Mouse (Mus musculus) brain, embryonic 14.5 days (tissue): ENCODE data around the gene Hacd4. TPM values are rescaled to one million over a fixed set of nuclear protein-coding genes. Genes with fewer than 3 reads are reported as not detected.
A peak's percentile ranks its signal among the peaks of the same experiment; 100 is the strongest.
"Not testable (repeated sequence)": the region's sequence is repeated elsewhere in the genome, so short reads cannot be mapped to it uniquely, and the experiment has no call there.

Source experiments
- DNase-seq: peaks from one replicate; pipeline ENCODE4 v3.0.0-alpha.2; 2011; ENCODE audit warnings: low read depth
- CTCF ChIP-seq: fragments of 200-500 bp; IDR thresholded peaks from 2 replicates; pipeline ENCODE4 v1.5.1; 2012; ENCODE audit warnings: inconsistent platforms, mild to moderate bottlenecking, moderate library complexity, borderline replicate concordance; ENCODE audit not compliant: insufficient read depth, insufficient read length; ENCODE audit errors: extremely low read depth
- POLR2A ChIP-seq: fragments of 200-500 bp; IDR thresholded peaks from 2 replicates; pipeline ENCODE4 v1.6.1; 2012; ENCODE audit warnings: mild to moderate bottlenecking, inconsistent platforms, borderline replicate concordance; ENCODE audit not compliant: poor library complexity, insufficient read depth, insufficient read length, severe bottlenecking; ENCODE audit errors: extremely low read depth
- polyA plus RNA-seq: library from polyadenylated mRNA; depleted of rRNA; stranded (reverse); fragments of >200 nt; gene quantifications from 2 replicates; pipeline ENCODE4 v1.2.3, GENCODE M21; 2012

Gene Hacd4
- polyA plus RNA-seq, 1 experiment = 1.7 TPM

DNA sequence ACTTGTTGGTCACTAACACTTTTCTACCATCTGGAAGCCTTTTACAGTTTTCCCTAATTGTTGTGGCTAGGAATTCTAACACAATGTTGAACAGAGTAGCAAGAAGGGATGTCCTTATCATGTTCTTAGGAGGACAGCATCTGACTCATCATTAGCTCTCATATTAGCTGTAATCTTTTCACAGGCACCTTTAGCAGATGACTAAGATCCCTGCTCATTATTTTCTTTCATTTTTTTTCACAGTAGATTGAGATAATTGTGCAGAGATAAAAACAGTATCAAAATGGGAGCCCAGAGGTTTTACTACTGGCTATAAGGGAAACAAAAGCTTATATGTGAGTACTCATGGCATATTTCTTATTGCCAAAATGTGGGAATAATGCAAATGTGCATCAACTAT is 14.2 kb downstream of the Hacd4 start:
- TF ChIP-seq CTCF (no peak), POLR2A (no peak)
- DNase-seq = no peak

DNA sequence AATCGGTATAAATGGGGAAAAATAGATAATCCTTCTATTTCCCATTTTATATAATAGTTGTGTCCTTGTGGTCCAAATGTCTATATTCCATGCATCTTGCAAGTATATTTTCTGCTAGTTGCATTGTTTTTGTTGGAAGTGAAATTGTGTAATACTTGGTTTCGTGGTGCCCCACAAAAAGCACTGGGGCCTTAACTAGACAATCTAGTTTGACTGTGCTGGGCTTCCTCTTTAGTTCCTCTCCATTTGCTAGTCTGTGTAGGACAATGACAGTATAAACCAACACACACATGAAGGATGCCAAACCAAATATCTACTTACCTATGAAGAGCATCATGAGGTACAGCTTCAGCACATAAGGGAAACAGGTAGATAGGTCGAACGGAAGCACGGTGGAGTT is 19.4 kb downstream of the Hacd4 start:
- TF ChIP-seq POLR2A (no peak), CTCF (no peak)
- no peak for DNase-seq

DNA sequence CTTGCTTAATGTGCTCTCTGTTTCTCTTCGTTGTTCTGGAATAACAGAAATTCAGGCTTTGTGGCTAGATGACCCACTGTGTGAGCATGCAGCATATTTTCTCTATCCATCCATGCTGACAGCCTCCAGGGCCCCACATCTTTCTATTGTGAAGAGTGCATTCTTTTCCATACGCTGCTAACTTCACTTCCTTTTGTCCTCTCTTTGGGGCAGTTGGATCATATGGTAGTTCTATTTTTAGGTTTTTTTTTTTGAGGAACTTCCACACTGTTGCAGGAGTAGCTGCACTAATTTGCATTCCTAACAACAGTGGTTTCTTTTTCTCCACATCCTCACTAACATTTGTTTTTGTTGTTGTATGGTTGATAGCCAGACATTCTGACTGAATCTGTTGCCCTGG is 23.7 kb downstream of the Hacd4 start:
- TF ChIP-seq POLR2A (no peak), CTCF (no peak)
- peak; percentile 9 for DNase-seq

GRCm38 (mm10) chr4:88412331-88412730 is 26.4 kb downstream of the Hacd4 start:
- TF ChIP-seq POLR2A (no peak), CTCF (no peak)
- DNase-seq = no peak

DNA sequence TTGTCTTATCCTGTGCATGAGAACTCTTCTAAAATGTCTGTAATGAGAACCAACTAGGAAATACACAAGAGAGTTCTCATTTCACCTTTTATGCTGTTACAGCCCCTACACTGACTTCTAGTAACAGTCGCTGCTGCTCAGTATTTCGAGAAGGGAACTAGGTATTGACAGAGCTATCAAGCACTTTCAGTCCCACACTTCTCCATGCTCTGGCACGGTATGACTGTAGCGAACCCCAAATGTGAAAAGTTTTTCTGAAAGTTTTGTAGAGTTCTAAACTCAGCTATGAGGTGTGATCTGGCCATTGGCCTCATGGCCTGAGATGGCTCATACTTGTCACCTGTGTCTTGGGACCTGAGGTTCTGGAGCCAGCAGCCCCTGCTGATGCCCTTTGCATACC is 29.4 kb downstream of the Hacd4 start:
- no peak for DNase-seq
- TF ChIP-seq CTCF (no peak), POLR2A (no peak)

- peak; percentile 94 for DNase-seq
- TF ChIP-seq CTCF (no peak), POLR2A (no peak)
Measured at GRCm38 (mm10) chr4:88406887-88407696, 31.6 kb downstream of the Hacd4 start.

GRCm38 (mm10) chr4:88402884-88403283 is 35.8 kb downstream of the Hacd4 start:
- no peak for TF ChIP-seq POLR2A
- no peak for TF ChIP-seq CTCF
- DNase-seq = no peak

DNA sequence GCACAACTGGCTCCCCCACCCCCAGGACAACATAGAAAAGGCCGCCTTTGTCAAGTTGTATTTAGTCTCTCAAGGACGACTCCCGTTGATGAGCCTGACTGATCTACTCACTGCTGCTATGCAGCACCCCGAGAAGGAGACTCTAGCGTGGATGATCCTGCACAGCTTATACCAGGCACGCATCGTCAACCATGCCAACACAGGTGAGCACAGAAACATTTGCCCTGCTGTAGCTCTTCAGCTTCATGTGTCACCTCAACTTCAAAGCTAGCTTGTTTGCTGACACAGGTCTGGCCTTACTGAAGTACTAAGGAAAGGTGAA is 37.8 kb downstream of the Hacd4 start:
- no peak for TF ChIP-seq CTCF
- no peak for TF ChIP-seq POLR2A
- DNase-seq = no peak

DNA sequence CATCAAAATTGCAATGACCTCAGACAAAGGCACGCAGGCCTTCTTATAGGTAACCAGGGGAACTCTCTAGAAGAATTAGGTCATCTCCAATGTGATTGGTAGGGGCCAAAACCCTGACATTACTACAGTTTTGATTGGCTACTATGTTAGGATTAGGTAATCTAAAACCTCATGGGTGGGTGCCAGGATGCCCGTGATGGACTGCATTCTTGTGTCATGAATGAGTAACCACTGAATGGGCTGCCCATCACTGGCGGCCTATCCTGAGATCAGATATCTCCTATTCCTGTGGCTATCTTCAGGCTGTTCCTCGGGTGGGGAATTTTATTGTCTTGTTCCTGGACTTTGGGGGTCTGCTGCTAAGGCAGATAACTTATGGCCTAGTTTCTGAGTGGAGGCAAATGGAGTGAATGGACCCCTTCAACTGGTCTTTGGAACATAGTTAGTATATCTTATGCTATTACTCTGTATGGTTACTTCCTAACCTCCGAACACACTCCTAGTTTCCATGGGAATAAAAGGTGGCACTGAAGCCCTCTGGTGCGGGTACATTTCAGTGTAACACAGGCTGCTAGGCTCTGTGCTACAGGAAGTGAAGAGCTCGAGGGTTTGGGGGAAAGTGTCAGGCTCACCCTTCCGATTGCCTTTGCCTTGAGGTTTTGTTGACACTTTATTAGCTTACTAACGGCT is 38.3 kb downstream of the Hacd4 start:
- DNase-seq = peak; percentile 17
- TF ChIP-seq POLR2A (no peak), CTCF (no peak)

DNA sequence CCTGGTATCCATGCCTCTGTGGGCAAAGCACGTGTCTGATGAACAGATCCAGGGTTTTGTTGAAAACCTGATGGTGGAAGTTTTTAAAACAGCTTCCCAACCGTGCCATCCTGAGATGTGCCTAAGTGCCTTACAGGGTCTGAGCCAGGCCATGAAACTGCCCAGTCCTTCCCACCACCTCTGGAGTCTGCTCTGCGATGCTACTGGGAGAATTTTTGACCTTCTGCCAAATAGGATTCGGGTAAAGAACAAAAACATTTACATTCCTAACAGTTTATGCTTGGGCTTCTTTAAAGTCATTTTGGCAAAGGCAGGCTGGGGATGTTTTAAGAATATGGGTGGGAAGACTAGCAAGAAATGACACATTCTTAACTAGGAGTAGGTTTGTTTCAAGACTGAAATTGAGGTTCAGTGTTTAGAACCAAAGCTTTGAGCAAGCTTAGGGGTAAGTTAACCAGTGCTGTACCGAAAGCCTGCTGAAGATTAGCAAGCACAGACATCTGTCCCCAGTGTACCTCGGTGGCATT is 41.7 kb downstream of the Hacd4 start:
- no peak for DNase-seq
- TF ChIP-seq POLR2A (no peak), CTCF (no peak)

- TF ChIP-seq POLR2A = no peak
- no peak for TF ChIP-seq CTCF
- DNase-seq = no peak
Measured at GRCm38 (mm10) chr4:88395717-88396116, 43.0 kb downstream of the Hacd4 start.

- DNase-seq = not testable (repeated sequence)
Measured at GRCm38 (mm10) chr4:88390596-88390995, 48.1 kb downstream of the Hacd4 start.
